Mouse (Mus musculus): ENCODE measurements at regions not wholly inside any gene's neighbourhood (a gene's known extent, or its start where the extent isn't known, plus 50 kb on each side); places are given as distances from the start of the nearest gene placed in this dataset.
A peak's percentile ranks its signal among the peaks of the same experiment; 100 is the strongest.

DNA sequence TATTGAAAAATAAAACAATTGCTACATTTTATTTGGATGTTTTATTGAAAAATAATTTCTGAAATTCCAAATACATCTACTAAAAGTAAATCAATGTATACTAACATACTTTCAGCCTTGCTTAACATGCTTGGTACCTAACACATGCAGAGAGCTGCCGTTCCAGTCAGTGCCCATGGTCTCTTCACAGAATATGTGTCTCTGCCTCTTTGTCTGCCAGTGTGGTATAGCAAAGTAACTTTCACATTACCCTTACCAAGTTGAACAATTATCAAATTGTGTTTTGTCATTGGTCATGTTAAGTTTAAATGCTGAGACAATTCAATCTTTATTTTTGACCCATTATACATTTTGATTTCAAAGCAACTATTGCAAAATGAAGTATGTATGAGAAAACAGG, 1159.2 kb upstream of the Foxg1 start:
- H3K9me3 ChIP-seq: no peaks in the 10 kb centered on the region
- H3K27me3 ChIP-seq (replicated peaks): no peaks in the 10 kb centered on the region
- no peak overlapping the region for H3K4me3 ChIP-seq
- H3K4me2 ChIP-seq: no peak overlapping the region
- peak overlapping the region; percentile 77 for H3K27ac ChIP-seq
- H3K36me3 ChIP-seq (replicated peaks): no peaks in the 10 kb centered on the region
- no peak for ATAC-seq (replicated peaks)
- H3K9ac ChIP-seq: no peak overlapping the region
- H3K4me1 ChIP-seq: peaks cover 10% of the 10 kb centered on the region
- WGBS: 16% methylated on average over 1 of the region's 1 CpGs

DNA sequence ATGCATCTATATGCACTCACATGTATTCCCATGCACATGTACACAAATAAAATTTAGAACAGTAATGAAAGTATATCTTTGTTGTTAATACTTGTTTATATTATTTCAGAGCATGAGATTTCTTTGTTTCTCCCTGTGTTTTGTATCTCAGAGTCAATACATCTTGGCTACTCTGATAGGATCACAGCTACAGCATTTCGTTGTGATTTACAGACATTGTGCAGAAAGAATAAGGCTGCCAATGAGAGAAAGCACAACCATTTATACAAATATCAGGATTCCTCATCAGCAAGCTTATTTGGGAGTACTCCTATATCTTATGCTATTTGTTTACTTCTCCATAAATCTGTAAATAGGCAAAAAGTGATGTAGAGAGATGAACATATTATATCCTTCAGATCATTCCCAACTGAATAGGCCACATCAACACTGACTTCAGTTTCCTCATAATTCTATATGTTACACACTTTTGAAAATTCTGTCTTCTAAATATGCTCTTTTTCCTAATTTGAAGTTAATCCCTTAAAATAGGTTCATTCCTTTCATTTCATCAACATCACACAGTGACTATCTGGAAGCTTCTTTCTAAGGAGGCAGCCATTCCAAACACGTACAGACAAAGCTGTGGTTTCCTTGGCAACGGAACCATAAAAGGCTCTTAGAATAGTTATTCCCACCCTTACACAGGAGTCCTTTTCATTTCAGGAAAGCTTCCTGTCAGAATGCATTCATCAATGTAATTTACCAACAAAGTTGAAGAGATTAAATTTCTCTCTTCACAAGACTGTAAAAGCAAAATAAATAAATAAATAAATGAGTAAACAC, 1160.3 kb upstream of the Foxg1 start:
- 10% methylated on average over 3 of the region's 3 CpGs for WGBS
- ATAC-seq (replicated peaks): peak; percentile 96

DNA sequence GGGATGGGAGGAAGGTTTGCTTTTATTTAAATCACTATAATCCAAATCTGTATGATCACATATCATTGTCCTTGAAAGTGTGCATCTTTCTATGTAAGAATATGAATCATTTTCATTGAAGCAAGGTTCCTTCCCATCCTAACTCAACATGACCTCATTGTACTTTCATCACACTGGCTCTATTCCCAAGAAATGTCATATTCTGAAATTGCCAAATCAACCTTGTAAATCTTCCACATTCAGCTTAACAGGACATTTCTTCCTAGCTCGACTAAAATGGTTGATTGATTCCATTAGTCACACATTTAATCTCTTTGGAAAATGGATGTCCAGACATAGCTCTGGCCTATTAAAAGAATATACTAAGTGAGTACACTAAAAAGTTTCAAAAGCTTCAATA, 1200.6 kb upstream of the Foxg1 start:
- Histone ChIP-seq H3K36me3 (replicated peaks) (no peaks in the 10 kb centered on the region), H3K27ac (no peak overlapping the region), H3K4me3 (no peak overlapping the region), H3K9ac (no peak overlapping the region), H3K4me2 (no peak overlapping the region), H3K4me1 (no peaks in the 10 kb centered on the region), H3K9me3 (no peaks in the 10 kb centered on the region), H3K27me3 (replicated peaks) (no peaks in the 10 kb centered on the region)
- no peak for ATAC-seq (replicated peaks)
- WGBS: 37% methylated on average over 1 of the region's 1 CpGs

More for the DNA sequence above, 1160.3 kb upstream of the Foxg1 start:
- Histone ChIP-seq H3K27me3 (replicated peaks) (no peaks in the 10 kb centered on the region), H3K36me3 (replicated peaks) (no peaks in the 10 kb centered on the region), H3K4me3 (no peak overlapping the region), H3K27ac (peak overlapping the region; percentile 75), H3K9me3 (no peaks in the 10 kb centered on the region), H3K9ac (no peak overlapping the region), H3K4me1 (peaks cover 10% of the 10 kb centered on the region), H3K4me2 (no peak overlapping the region)

DNA sequence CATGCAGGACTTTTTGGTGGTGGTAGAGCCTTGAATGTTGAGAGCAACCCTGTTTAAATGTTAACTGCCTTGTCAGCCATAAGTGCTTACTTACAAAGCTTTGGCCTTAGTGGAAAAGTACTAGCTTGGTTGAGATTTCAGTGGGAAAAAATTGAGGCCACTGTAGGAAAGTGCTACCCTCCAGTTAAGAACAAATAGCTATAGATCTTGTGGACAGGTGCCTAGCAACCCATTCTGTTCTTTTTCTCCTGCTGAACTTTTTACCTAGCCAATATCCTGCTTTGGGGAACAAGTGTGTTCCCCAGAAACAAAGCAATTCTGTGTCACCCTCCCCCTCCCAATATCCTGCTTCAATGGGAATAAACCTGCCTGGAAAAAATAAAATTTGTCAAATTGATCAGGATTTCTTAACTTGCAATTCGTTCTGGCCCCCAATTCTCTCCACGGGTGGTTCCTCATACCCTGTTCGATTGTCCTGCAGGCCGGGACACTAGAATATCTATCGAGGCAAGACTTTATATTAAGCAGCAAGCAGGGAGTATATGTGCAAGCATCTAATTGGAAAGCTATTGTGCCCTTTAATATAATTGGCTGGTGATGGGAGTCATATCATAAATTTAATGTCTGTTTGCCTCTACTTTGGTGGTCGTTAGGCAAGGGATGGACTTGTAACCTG, 1208.4 kb upstream of the Foxg1 start:
- 82% methylated on average over 6 of the region's 6 CpGs for WGBS
- no peak for ATAC-seq (replicated peaks)
- Histone ChIP-seq H3K36me3 (replicated peaks) (no peaks in the 10 kb centered on the region), H3K4me3 (no peak overlapping the region), H3K27me3 (replicated peaks) (no peaks in the 10 kb centered on the region), H3K27ac (no peak overlapping the region), H3K4me2 (no peak overlapping the region), H3K4me1 (no peaks in the 10 kb centered on the region), H3K9ac (no peak overlapping the region), H3K9me3 (no peaks in the 10 kb centered on the region)

DNA sequence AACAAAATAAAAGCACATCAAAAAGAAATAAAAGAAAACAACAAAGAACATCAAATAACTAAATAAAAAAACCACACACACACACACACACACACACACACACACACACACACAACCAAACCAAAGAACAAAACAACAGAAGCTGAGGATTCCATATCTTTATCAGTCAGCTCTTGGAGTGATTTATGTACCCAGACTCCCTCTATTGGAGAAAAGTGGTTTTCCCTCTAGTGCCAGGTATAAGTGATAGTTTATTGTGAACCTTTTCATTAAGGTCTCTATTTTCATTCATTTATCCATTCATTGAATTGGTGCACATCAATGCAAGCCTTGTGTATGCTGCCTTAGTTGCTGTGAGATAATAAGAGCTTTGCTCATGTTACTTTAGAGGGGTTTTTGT, 1236.3 kb upstream of the Foxg1 start:
- H3K4me1 ChIP-seq: no peaks in the 10 kb centered on the region
- 0 out of 2 replicates have a peak, but pooled peaks have one; percentile 33 for ATAC-seq (replicated peaks)
- no peak overlapping the region for H3K4me3 ChIP-seq

DNA sequence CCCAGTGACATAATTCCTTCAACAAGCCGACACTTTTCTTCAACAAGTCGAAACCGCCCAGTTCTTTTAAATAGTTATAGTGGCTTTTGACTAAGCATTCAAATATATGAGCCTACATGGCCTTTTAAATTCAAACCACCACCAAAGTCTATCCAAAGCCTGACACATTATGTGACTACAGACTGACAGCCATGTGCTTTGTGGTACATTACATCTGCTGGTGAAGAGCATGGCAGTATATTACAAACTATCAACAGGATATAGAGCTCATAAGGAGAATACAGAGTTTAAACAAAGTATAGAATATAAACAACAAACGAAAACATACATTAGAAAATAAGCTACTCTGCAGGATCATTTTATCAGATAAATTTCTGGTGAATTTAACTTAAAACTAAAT, 1259.5 kb upstream of the Foxg1 start:
- no peaks in the 10 kb centered on the region for H3K4me1 ChIP-seq
- H3K27ac ChIP-seq: no peak overlapping the region
- no peaks in the 10 kb centered on the region for H3K36me3 ChIP-seq (replicated peaks)
- no peak overlapping the region for H3K9ac ChIP-seq
- no peaks in the 10 kb centered on the region for H3K9me3 ChIP-seq
- no peaks in the 10 kb centered on the region for H3K27me3 ChIP-seq (replicated peaks)
- no peak overlapping the region for H3K4me3 ChIP-seq
- H3K4me2 ChIP-seq: no peak overlapping the region
- WGBS: 81% methylated on average over 4 of the region's 4 CpGs
- ATAC-seq (replicated peaks): no peak

More for the DNA sequence above, 1236.3 kb upstream of the Foxg1 start:
- no peak overlapping the region for H3K9ac ChIP-seq
- no peak overlapping the region for H3K4me2 ChIP-seq
- H3K36me3 ChIP-seq (replicated peaks): no peaks in the 10 kb centered on the region
- H3K27ac ChIP-seq: no peak overlapping the region
- H3K27me3 ChIP-seq (replicated peaks): no peaks in the 10 kb centered on the region
- no peaks in the 10 kb centered on the region for H3K9me3 ChIP-seq

DNA sequence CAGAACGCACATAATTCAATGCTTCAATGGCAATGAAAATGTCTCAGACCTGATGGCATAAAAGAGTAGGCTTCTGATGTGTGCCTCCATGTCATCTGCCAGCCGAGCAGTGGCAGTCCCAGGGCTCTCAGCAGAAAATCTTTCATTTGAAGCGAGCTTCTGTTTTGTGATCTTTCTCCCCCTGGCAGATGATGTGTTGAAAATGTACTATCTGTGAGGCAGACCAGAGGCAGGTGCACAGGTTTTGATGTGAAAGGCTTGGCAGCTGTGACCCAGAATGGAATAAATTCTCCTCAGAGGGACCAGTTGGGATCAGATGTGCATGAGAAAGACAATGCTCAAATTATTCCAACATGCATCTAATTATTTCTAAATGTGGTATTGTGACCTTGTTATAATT, 1281.0 kb upstream of the Nova1 start:
- 38% methylated on average over 3 of the region's 3 CpGs for WGBS
- Histone ChIP-seq H3K4me2 (no peak overlapping the region), H3K9me3 (peaks cover 6% of the 10 kb centered on the region; the same call in 1 of the 2 replicates), H3K36me3 (replicated peaks) (no peaks in the 10 kb centered on the region), H3K9ac (no peak overlapping the region), H3K27me3 (replicated peaks) (no peaks in the 10 kb centered on the region), H3K4me1 (no peaks in the 10 kb centered on the region), H3K27ac (no peak overlapping the region), H3K4me3 (no peak overlapping the region)
- ATAC-seq (replicated peaks): peak; percentile 85; the same call in 1 of the 2 replicates

DNA sequence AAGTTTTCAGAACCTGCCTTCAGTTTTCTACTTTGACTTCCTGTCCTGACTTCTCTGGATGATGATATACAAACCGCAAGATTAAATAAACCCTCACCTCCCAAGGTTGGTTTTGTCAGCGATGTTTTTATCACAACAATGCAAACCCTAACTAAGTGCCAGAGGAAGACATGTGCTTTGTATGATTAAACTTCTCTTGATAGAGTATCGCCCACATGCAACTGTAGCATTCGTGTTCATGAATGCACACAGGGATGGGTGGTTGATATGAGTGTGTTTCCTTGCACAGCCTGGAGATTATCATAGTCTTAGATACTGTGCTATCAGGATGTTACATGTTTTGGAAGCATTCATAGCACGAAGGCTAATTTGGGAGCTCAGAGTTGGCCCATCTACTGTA, 1268.3 kb upstream of the Nova1 start:
- H3K27me3 ChIP-seq (replicated peaks): no peaks in the 10 kb centered on the region
- WGBS: 94% methylated on average over 5 of the region's 5 CpGs
- H3K4me2 ChIP-seq: no peak overlapping the region
- H3K4me3 ChIP-seq: no peak overlapping the region
- H3K9ac ChIP-seq: no peak overlapping the region
- no peaks in the 10 kb centered on the region for H3K4me1 ChIP-seq
- H3K36me3 ChIP-seq (replicated peaks): no peaks in the 10 kb centered on the region
- no peak overlapping the region for H3K27ac ChIP-seq
- no peaks in the 10 kb centered on the region for H3K9me3 ChIP-seq
- no peak for ATAC-seq (replicated peaks)

DNA sequence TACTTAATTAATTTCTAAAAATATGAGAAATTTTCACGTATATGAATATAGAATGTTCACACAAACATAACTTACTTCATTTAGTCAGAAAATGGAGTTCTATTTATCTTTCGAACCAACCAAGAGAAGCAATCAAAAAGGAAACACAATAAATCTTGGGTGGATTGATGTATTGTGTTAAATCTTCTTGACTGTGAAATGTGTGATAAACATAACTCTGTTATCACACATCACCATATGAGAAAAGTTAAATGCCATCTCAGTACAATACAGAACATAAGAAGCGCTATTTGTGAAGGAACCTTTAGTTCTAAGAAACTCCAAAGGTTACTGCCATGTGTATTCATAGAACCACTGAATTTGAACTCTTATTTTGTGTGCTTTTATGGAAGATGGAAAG, 1264.6 kb upstream of the Nova1 start:
- WGBS: 88% methylated on average over 3 of the region's 3 CpGs
- H3K9ac ChIP-seq: no peak overlapping the region
- no peaks in the 10 kb centered on the region for H3K36me3 ChIP-seq (replicated peaks)
- ATAC-seq (replicated peaks): no peak
- H3K27ac ChIP-seq: no peak overlapping the region
- H3K4me2 ChIP-seq: no peak overlapping the region
- H3K9me3 ChIP-seq: no peaks in the 10 kb centered on the region
- H3K27me3 ChIP-seq (replicated peaks): no peaks in the 10 kb centered on the region
- no peak overlapping the region for H3K4me3 ChIP-seq
- H3K4me1 ChIP-seq: no peaks in the 10 kb centered on the region

DNA sequence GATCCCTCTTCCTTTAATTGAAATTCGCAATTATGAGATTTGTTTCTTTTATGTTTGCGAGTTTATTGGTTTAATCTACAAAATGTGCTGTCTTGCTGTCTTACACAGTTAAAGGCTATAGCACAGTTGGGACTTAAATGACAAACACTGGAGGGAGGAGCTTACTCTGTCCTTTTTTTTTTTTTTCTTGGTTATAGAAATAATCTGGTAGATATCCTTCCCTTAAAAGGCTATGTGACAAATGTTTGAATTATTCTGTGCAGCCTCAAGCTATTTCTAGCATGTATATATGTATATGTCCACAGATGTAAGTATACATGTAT, 1243.9 kb upstream of the Nova1 start:
- Histone ChIP-seq H3K27ac (peak overlapping the region; percentile 64), H3K4me3 (no peak overlapping the region), H3K9me3 (no peaks in the 10 kb centered on the region), H3K9ac (no peak overlapping the region), H3K27me3 (replicated peaks) (no peaks in the 10 kb centered on the region), H3K4me1 (0 out of 2 replicates have a peak, but pooled peaks cover 4% of the 10 kb centered on the region), H3K4me2 (no peak overlapping the region), H3K36me3 (replicated peaks) (no peaks in the 10 kb centered on the region)
- WGBS: 73% methylated on average over 2 of the region's 2 CpGs
- peak; percentile 69; the same call in 1 of the 2 replicates for ATAC-seq (replicated peaks)

DNA sequence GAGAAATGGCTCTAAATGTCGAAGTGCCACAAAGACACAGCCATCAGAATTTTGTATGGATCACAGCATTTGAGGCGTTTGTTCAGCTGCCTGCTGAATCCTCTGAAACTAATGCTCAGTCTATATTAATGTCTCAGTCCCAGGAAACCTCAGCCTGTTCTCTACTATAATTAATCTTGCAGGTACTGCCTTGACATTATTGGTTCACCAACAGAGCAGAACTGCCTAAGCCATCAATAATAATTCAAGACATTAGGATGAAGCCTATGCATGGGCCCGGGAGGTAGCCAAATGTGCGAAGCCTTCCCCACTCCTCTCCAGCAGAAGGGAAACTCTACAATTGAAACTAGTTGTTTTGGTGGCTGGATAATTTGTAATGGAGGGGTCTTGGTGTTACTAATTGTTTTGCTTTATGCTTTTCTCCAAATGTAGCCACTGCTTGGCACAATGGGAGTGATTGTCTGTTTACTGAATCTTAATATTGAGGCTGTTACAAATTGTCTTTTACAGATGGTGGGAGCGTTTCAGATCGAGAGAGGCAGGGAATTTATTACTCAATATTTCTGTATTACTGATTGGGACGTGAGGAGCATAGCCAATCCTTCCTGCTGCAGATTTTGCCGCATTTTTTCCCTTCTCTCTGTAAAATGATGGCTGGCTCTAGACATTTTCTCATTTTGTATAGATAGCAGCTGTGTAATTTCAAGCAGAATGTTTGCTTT, 1243.3 kb upstream of the Nova1 start:
- Histone ChIP-seq H3K4me2 (no peak overlapping the region), H3K4me1 (0 out of 2 replicates have a peak, but pooled peaks cover 4% of the 10 kb centered on the region), H3K36me3 (replicated peaks) (no peaks in the 10 kb centered on the region), H3K27me3 (replicated peaks) (no peaks in the 10 kb centered on the region), H3K27ac (peak overlapping the region; percentile 64), H3K9me3 (no peaks in the 10 kb centered on the region), H3K9ac (no peak overlapping the region), H3K4me3 (no peak overlapping the region)
- WGBS: 59% methylated on average over 8 of the region's 8 CpGs
- ATAC-seq (replicated peaks): peak; percentile 84

DNA sequence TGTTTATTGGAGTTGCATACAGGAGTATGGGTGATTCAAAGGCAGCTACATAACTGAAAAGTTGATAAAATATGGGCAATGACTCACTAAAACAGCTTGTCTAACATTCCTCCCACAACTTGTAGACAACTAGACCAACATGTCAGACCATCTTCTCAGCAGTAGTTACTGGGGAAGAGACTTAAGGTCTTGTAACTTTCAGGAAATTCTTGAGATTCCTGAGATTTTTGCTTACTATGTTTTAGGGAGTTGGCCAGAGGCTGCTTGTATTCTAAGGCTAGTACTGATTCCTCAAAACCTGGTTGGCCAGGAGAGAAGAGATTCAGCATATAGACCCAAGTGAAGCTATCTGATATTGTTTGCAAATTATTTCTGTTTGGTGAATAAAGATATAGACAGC, 1201.7 kb upstream of the Nova1 start:
- Histone ChIP-seq H3K36me3 (replicated peaks) (no peaks in the 10 kb centered on the region), H3K27me3 (replicated peaks) (no peaks in the 10 kb centered on the region), H3K4me1 (no peaks in the 10 kb centered on the region), H3K27ac (no peak overlapping the region), H3K9me3 (no peaks in the 10 kb centered on the region), H3K9ac (no peak overlapping the region), H3K4me2 (no peak overlapping the region), H3K4me3 (no peak overlapping the region)
- no peak for ATAC-seq (replicated peaks)
